ENCODE assay signal across 8 mouse cellular contexts in the genomic region with DNA sequence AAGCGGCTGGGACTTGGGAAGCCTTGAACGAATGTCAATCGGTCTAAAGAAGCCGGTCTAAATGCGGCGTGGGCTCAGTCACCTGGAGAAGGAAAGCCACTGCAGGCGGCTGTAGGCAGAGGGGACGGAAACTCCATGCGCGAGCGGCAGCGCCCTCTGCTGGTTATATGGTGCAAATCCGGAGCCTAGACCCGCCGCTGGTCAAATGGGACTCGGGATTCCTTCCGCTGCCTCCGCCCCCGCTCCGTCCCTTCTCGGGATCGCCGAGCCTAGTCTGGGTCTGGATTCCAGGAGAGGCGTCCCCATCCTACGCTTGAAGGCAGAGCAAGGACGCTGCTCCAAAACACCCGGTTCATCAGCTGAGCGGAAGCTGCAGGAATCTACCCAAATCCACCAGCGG. TPM values are rescaled to one million over a fixed set of nuclear protein-coding genes. Genes with fewer than 3 reads are reported as not detected.
DNase-seq lines count a peak whose midpoint lies in the region; ATAC-seq and TF ChIP-seq lines count a peak whose summit lies in the region.

No protein-coding gene starts in this region.

- H3K27me3 ChIP-seq in hindbrain, embryonic 11.5 days (ENCODE audit: control insufficient read depth, insufficient read depth, low read length): peaks cover 40% of the 10 kb centered on the region
- H3K27me3 ChIP-seq in lung, embryonic 16.5 days (ENCODE audit: control insufficient read depth, insufficient read depth, low read depth, low read length): peaks cover 27% of the 10 kb centered on the region
- H3K27me3 ChIP-seq in thymus, adult 2 months (ENCODE audit: control insufficient read depth, insufficient read depth, low read length): peaks cover 13% of the 10 kb centered on the region; the same call in 1 of the 2 replicates

- ATAC-seq in hindbrain, embryonic 11.5 days (ENCODE audit: low FRiP score): peak; percentile 52; the same call in 1 of the 2 replicates
- peak; percentile 59 for ATAC-seq in lung, embryonic 16.5 days (ENCODE audit: low read depth)

- peak overlapping the region; percentile 47 for H3K9ac ChIP-seq in hindbrain, embryonic 11.5 days (ENCODE audit: low read depth, low read length)
- H3K9ac ChIP-seq in lung, embryonic 16.5 days (ENCODE audit: low read length): peak overlapping the region; percentile 66

- TF ChIP-seq POLR2A in thymus, adult 2 months (IDR thresholded peaks at IDR 0.05; ENCODE audit: control insufficient read depth, extremely low read depth, insufficient read depth, low read length, poor library complexity): no peak

- H3K36me3 ChIP-seq in hindbrain, embryonic 11.5 days (ENCODE audit: control insufficient read depth, insufficient read depth, low read length): no peaks in the 10 kb centered on the region
- H3K36me3 ChIP-seq in lung, embryonic 16.5 days (ENCODE audit: control insufficient read depth, insufficient read depth, low read length): no peaks in the 10 kb centered on the region
- no peaks in the 10 kb centered on the region for H3K36me3 ChIP-seq in thymus, adult 2 months (ENCODE audit: control insufficient read depth, insufficient read depth, low read length)

- H3K4me1 ChIP-seq in hindbrain, embryonic 11.5 days (replicated peaks; ENCODE audit: control insufficient read depth, insufficient read depth, low read length): peaks cover 3% of the 10 kb centered on the region; the same call in 1 of the 2 replicates
- peaks cover 20% of the 10 kb centered on the region for H3K4me1 ChIP-seq in lung, embryonic 16.5 days (replicated peaks; ENCODE audit: control insufficient read depth, insufficient read depth, low read length)
- H3K4me1 ChIP-seq in thymus, adult 2 months (replicated peaks; ENCODE audit: control insufficient read depth, insufficient read depth, low read length): peaks cover 19% of the 10 kb centered on the region

- H3K27ac ChIP-seq in hindbrain, embryonic 11.5 days (ENCODE audit: low read depth, low read length): no peak overlapping the region
- no peak overlapping the region for H3K27ac ChIP-seq in lung, embryonic 16.5 days (ENCODE audit: low read length)
- H3K27ac ChIP-seq in thymus, adult 2 months (ENCODE audit: control insufficient read depth, insufficient read depth, low read length): no peak overlapping the region

- H3K4me2 ChIP-seq in hindbrain, embryonic 11.5 days (replicated peaks; ENCODE audit: low read depth, low read length): peak overlapping the region; percentile 98
- H3K4me2 ChIP-seq in lung, embryonic 16.5 days (ENCODE audit: low read depth, low read length): peak overlapping the region; percentile 100

- peak overlapping the region; percentile 60 for H3K4me3 ChIP-seq in hindbrain, embryonic 11.5 days (ENCODE audit: low read depth, low read length)
- peak overlapping the region; percentile 66 for H3K4me3 ChIP-seq in lung, embryonic 16.5 days (ENCODE audit: low read length)
- H3K4me3 ChIP-seq in thymus, adult 2 months (ENCODE audit: control insufficient read depth, insufficient read depth, low read length): peak overlapping the region; percentile 28

- peak; percentile 95 for DNase-seq in MN1 (ENCODE audit: low spot score)
- peak; percentile 96 for DNase-seq in cerebellum, adult 9-10 months
- peak; percentile 83 to 99 for DNase-seq in frontal cortex, adult 2 months (ENCODE audit: extremely low spot score in 1 of 2, low spot score in 1 of 2)
- peak; percentile 96 for DNase-seq in hindbrain, embryonic 11.5 days (ENCODE audit: low spot score)
- peak; percentile 84 for DNase-seq in layer of hippocampus, adult 9-11 months
- peak; percentile 84 for DNase-seq in ovary, adult 18-20 months (ENCODE audit: low spot score)
- DNase-seq in thymus, adult 2 months: peak; percentile 82

- under 1% methylated on average over 29 of the region's 29 CpGs for WGBS in hindbrain, embryonic 11.5 days
- under 1% methylated on average over 29 of the region's 29 CpGs for WGBS in lung, embryonic 16.5 days
- under 1% methylated on average over 29 of the region's 29 CpGs for WGBS in thymus, adult 2 months

- TF ChIP-seq CTCF in thymus, adult 2 months (IDR thresholded peaks at IDR 0.05; ENCODE audit: borderline replicate concordance, control insufficient read depth, extremely low read depth, insufficient read depth, low read length, poor library complexity): peak; percentile 95

- no peaks in the 10 kb centered on the region for H3K9me3 ChIP-seq in hindbrain, embryonic 11.5 days (ENCODE audit: control insufficient read depth, low read length)
- H3K9me3 ChIP-seq in lung, embryonic 16.5 days (ENCODE audit: control insufficient read depth, low read length): no peaks in the 10 kb centered on the region

RNA-seq across cellular contexts. Expression of gene Creb3l1, which starts 34.2 kb away (rescaled TPM):
- 1.7 and 1.8 TPM in 2 replicates for polyA plus RNA-seq in frontal cortex, adult 2 months (2012; rRNA removed)
- 2.0 and 2.2 TPM in 2 replicates for polyA plus RNA-seq in hindbrain, embryonic 11.5 days (2014; fragmentation: Nextera tagmentation; extraction: Ambion mirVana)
- polyA plus RNA-seq in lung, embryonic 16.5 days (2015; fragmentation: Nextera tagmentation; extraction: Ambion mirVana): 13.3 and 15.1 TPM in 2 replicates
- 1.7 and 1.8 TPM in 2 replicates for polyA plus RNA-seq in thymus, adult 2 months (2012; rRNA removed)

RNA-seq across cellular contexts. Expression of gene Phf21a, which starts 34.4 kb away (rescaled TPM):
- polyA plus RNA-seq in frontal cortex, adult 2 months (2012; rRNA removed): 51.2 and 54.6 TPM in 2 replicates
- polyA plus RNA-seq in hindbrain, embryonic 11.5 days (2014; fragmentation: Nextera tagmentation; extraction: Ambion mirVana): 30.8 and 46.2 TPM in 2 replicates
- 25.5 and 31.4 TPM in 2 replicates for polyA plus RNA-seq in lung, embryonic 16.5 days (2015; fragmentation: Nextera tagmentation; extraction: Ambion mirVana)
- 81.1 and 81.6 TPM in 2 replicates for polyA plus RNA-seq in thymus, adult 2 months (2012; rRNA removed)
